Mouse (Mus musculus) liver, postnatal 0 days (tissue): ENCODE measurements at regions not wholly inside any gene's neighbourhood (a gene's known extent, or its start where the extent isn't known, plus 50 kb on each side); places are given as distances from the start of the nearest gene placed in this dataset.

ENCODE experiments used
- ATAC-seq: fragments of 200-750 bp; cut with Nextera tagmentation; 2 replicates; pipeline ENCODE4 v1.8.0; 2017; ENCODE audit warnings: mild to moderate bottlenecking, moderate library complexity
- DNase-seq: peaks from one replicate; pipeline ENCODE4 v3.0.0-alpha.2; 2016
- H3K27ac ChIP-seq: fragments of 300-500 bp; sonication (generic); 2 replicates; pipeline ENCODE4 v1.5.1; 2014; ENCODE audit warnings: antibody characterized with exemption, moderate library complexity, mild to moderate bottlenecking, low read depth
- H3K27me3 ChIP-seq: fragments of 300-500 bp; sonication (generic); 2 replicates; pipeline ENCODE4 v1.6.1; 2014; ENCODE audit warnings: low read length, control low read depth, mixed read lengths; ENCODE audit not compliant: insufficient read depth
- H3K36me3 ChIP-seq: fragments of 300-500 bp; sonication (generic); replicated peaks from 2 replicates; pipeline ENCODE4 v1.6.1; 2014; ENCODE audit warnings: mild to moderate bottlenecking, control low read depth, low read length, moderate library complexity, mixed read lengths; ENCODE audit not compliant: insufficient read depth
- H3K4me1 ChIP-seq: fragments of 300-500 bp; sonication (generic); 2 replicates; pipeline ENCODE4 v1.6.1; 2014; ENCODE audit warnings: antibody characterized with exemption, mild to moderate bottlenecking, control low read depth; ENCODE audit not compliant: insufficient read depth
- H3K4me2 ChIP-seq: fragments of 300-500 bp; sonication (generic); 2 replicates; pipeline ENCODE4 v1.6.1; 2014; ENCODE audit warnings: low read depth, mild to moderate bottlenecking, low read length, moderate library complexity, mixed read lengths
- H3K4me3 ChIP-seq: fragments of 300-500 bp; sonication (generic); 2 replicates; pipeline ENCODE4 v1.5.1; 2014; ENCODE audit warnings: low read depth, low read length
- H3K9ac ChIP-seq: fragments of 300-500 bp; sonication (generic); replicated peaks from 2 replicates; pipeline ENCODE4 v1.6.1; 2014; ENCODE audit warnings: mild to moderate bottlenecking, moderate library complexity
- H3K9me3 ChIP-seq: fragments of 300-500 bp; sonication (generic); 2 replicates; pipeline ENCODE4 v1.6.1; 2016; ENCODE audit warnings: mild to moderate bottlenecking, control low read depth, low read length, mixed read lengths
- CTCF ChIP-seq: sonication (generic); IDR thresholded peaks from 2 replicates; pipeline ENCODE4 v1.5.1; 2016; ENCODE audit warnings: antibody characterized with exemption, low read depth
- EP300 ChIP-seq: IDR thresholded peaks from 2 replicates; pipeline ENCODE4 v1.6.1; 2016; ENCODE audit warnings: antibody characterized with exemption, low read depth, mild to moderate bottlenecking
- WGBS: fragments of 180-500 bp; shearing (Covaris S2); extraction: QIAGEN DNeasy Blood & Tissue Kit; methylation state at CpG from one replicate; pipeline ENCODE4 v1.1.7; 2014; ENCODE audit not compliant: insufficient replicate concordance; 5-methylcytosine and 5-hydroxymethylcytosine counted together

DNA sequence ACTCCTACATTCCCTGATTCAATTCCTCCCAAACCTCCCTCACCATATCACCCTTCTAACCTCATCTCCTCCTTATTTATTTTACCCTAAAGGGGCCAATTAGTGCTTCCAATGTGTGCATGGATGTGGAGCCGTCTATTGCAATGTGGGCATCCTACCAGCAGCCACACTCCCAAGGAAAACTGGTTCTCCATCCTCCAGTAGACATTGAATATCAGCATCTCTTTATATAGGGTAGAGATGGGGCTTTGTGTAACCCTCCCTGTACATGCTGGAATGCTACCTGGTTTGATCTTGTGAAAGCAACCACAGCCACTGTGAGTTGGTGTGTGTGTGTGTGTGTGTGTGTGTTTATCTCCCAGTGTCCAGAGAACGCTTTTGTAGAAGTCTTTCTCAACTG is 126.5 kb downstream of the Fam124b start:
- no peak overlapping the region for H3K4me3 ChIP-seq
- no peak overlapping the region for H3K9ac ChIP-seq
- H3K9me3 ChIP-seq = no peaks in the 10 kb centered on the region
- 63% methylated on average over 2 of the region's 2 CpGs for WGBS
- DNase-seq (no peak), ATAC-seq (no peak)
- no peaks in the 10 kb centered on the region for H3K27me3 ChIP-seq
- TF ChIP-seq EP300 (no peak), CTCF (no peak)
- H3K4me1 ChIP-seq = no peaks in the 10 kb centered on the region
- H3K27ac ChIP-seq = no peak overlapping the region
- H3K36me3 ChIP-seq = no peaks in the 10 kb centered on the region
- no peak overlapping the region for H3K4me2 ChIP-seq

DNA sequence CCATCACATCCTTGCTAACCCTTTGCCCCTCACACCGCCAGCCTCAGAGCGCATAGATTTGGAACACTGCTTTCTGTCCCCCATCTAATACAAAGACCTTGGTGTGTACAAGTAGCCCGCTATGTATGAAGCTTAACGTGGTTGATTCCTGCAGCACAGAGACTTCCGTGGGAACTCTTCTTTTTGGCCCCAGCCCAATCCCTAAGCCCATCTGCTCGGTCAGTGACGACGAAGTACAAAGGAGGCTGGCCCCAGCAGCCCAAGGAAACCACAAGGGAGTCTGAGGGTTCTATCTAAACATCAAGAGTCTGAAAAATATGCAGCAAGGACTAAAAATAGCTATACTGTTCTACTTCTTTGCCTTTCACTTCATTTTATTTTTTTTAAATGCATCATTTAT is 126.9 kb downstream of the Fam124b start:
- 44% methylated on average over 8 of the region's 8 CpGs for WGBS
- no peak overlapping the region for H3K9ac ChIP-seq
- no peak for TF ChIP-seq EP300
- TF ChIP-seq CTCF = no peak
- no peak overlapping the region for H3K27ac ChIP-seq
- no peak for DNase-seq
- no peaks in the 10 kb centered on the region for H3K27me3 ChIP-seq
- H3K36me3 ChIP-seq = no peaks in the 10 kb centered on the region
- no peak overlapping the region for H3K4me2 ChIP-seq
- H3K4me3 ChIP-seq = no peak overlapping the region
- no peaks in the 10 kb centered on the region for H3K4me1 ChIP-seq
- no peak for ATAC-seq
- no peaks in the 10 kb centered on the region for H3K9me3 ChIP-seq

DNA sequence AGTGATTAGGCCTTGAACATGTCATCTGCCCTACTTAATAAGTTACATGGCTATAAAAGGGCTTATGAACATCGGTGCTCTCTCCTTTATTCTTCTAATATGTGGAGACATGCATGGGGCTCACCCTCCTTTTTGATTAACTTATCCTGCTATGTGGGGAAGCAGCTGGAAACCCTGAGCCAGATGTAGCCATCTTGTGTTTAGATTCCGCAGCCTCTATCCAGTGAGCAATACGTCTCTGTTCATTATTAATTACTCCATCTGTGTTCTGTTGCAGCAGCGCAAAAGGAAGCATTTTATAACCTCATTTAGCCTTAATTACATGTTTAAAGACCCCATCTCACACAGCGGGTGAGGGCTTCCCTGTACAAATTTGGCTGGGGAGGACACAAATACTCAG is 129.6 kb downstream of the Fam124b start:
- H3K27ac ChIP-seq = no peak overlapping the region
- H3K9ac ChIP-seq = no peak overlapping the region
- WGBS = 76% methylated on average over 5 of the region's 5 CpGs
- no peaks in the 10 kb centered on the region for H3K4me1 ChIP-seq
- H3K36me3 ChIP-seq = no peaks in the 10 kb centered on the region
- H3K4me3 ChIP-seq = no peak overlapping the region
- TF ChIP-seq EP300 (no peak), CTCF (no peak)
- H3K9me3 ChIP-seq = no peaks in the 10 kb centered on the region
- H3K27me3 ChIP-seq = no peaks in the 10 kb centered on the region
- ATAC-seq (no peak), DNase-seq (no peak)
- H3K4me2 ChIP-seq = no peak overlapping the region

DNA sequence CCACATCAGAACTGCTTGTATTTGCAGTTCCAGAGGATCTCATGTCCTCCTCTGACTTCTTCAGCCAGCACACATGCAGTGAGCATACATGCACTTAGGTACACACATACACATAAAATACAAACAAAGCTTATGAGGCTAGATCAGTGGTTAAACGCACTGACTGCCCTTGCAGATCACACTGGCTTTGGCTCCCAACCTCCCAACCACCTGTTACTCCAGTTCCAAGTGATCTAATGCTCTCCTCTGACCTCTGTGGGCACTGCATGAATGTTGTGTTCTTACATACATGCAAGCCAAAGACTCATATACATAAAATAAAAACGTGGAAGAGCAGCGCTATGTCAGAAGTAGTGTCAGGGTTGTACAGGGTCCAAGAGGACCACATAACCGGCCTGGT is 141.9 kb downstream of the Fam124b start:
- H3K36me3 ChIP-seq = no peaks in the 10 kb centered on the region
- no peaks in the 10 kb centered on the region for H3K27me3 ChIP-seq
- H3K4me1 ChIP-seq = no peaks in the 10 kb centered on the region
- no peak for DNase-seq
- H3K4me2 ChIP-seq = no peak overlapping the region
- H3K4me3 ChIP-seq = no peak overlapping the region
- H3K9me3 ChIP-seq = no peaks in the 10 kb centered on the region
- H3K27ac ChIP-seq = no peak overlapping the region
- no peak for TF ChIP-seq CTCF
- TF ChIP-seq EP300 = no peak
- 79% methylated on average over 4 of the region's 4 CpGs for WGBS
- H3K9ac ChIP-seq = no peak overlapping the region
- ATAC-seq = no peak

DNA sequence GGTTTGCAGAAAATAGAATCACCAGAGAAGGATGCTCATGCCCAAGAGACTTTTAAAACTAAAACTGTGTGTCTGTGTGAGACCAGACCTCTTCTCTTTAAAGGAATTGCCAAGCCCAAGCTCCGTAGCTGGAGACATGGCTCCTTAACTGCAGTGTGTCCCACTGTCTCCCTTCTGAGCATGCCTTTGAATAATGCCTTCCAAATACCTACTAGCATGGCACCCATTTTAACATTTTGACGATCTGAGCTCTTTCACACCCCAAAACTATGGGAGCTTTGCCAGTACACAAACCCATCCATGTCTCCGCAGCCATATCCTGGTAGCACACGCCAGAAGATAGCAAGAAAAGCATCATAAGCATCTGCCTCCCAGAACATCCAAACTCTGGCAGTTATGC is 143.9 kb downstream of the Fam124b start:
- Histone ChIP-seq H3K4me3 (no peak overlapping the region), H3K9ac (no peak overlapping the region), H3K4me2 (no peak overlapping the region), H3K27me3 (no peaks in the 10 kb centered on the region), H3K27ac (no peak overlapping the region), H3K4me1 (no peaks in the 10 kb centered on the region), H3K9me3 (no peaks in the 10 kb centered on the region), H3K36me3 (no peaks in the 10 kb centered on the region)
- no peak for TF ChIP-seq EP300
- no peak for TF ChIP-seq CTCF
- ATAC-seq = no peak
- DNase-seq = no peak
- 76% methylated on average over 4 of the region's 4 CpGs for WGBS

DNA sequence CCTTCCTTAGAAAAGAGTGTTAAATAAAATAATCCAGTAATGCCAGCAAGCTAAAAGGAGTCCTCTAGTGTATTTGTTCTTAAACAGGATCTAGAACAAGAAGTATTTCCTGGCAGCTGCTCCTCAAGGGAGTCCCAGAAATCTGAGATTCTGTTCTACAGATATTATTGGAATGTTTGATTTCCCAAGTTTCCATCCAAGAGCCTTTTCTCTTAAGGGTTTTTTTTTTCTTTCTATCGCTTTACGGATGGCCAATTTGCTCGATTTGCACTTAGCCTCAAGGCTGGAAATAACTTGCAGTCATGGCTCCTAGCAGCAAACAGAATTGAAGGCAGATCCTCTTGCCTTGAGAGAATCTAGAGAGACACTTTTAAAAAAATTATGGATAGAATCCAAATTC is 144.3 kb downstream of the Fam124b start:
- Histone ChIP-seq H3K4me3 (no peak overlapping the region), H3K27me3 (no peaks in the 10 kb centered on the region), H3K4me2 (no peak overlapping the region), H3K9me3 (no peaks in the 10 kb centered on the region), H3K27ac (no peak overlapping the region), H3K4me1 (no peaks in the 10 kb centered on the region), H3K36me3 (no peaks in the 10 kb centered on the region), H3K9ac (no peak overlapping the region)
- whole genome bisulfite sequencing = 88% methylated on average over 3 of the region's 3 CpGs
- no peak for ATAC-seq
- no peak for DNase-seq
- TF ChIP-seq CTCF (no peak), EP300 (no peak)

DNA sequence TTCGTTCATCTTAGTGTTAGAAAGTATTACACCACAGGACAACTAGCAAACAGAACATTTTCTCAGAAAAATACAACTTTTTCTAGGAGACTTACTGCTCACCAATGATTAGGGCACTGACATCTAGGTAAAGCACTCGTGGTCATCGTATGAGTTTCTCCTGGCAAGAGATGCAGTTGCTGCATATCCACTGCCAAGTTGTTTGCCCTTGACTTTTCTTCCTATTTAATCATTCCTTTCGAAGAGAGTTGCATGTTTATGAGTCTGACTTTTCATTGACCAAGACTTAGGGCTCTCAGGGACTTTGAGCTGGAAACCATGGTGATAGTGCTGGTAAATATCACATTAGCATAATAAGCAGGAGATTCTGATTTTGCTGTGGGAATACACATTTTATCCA is 149.1 kb downstream of the Fam124b start:
- H3K4me3 ChIP-seq = no peak overlapping the region
- no peaks in the 10 kb centered on the region for H3K9me3 ChIP-seq
- H3K36me3 ChIP-seq = no peaks in the 10 kb centered on the region
- no peak for DNase-seq
- H3K27ac ChIP-seq = no peak overlapping the region
- H3K4me1 ChIP-seq = no peaks in the 10 kb centered on the region
- H3K27me3 ChIP-seq = no peaks in the 10 kb centered on the region
- WGBS = 64% methylated on average over 4 of the region's 4 CpGs
- no peak for TF ChIP-seq EP300
- no peak for TF ChIP-seq CTCF
- H3K9ac ChIP-seq = no peak overlapping the region
- no peak for ATAC-seq
- H3K4me2 ChIP-seq = no peak overlapping the region
